Mouse (Mus musculus) heart, embryonic 11.5 days (tissue): ENCODE data around the gene Klrb1c. TPM values are rescaled to one million over a fixed set of nuclear protein-coding genes. Genes with fewer than 3 reads are reported as not detected.
"Not testable (repeated sequence)": the region's sequence is repeated elsewhere in the genome, so short reads cannot be mapped to it uniquely, and the experiment has no call there.

Source experiments
- ATAC-seq: fragments of 200-750 bp; cut with Nextera tagmentation; replicated peaks from 2 replicates; pipeline ENCODE4 v1.8.0; 2017; ENCODE audit warnings: moderate library complexity; ENCODE audit not compliant: insufficient number of reproducible peaks, low FRiP score, low TSS enrichment
- H3K27ac ChIP-seq: fragments of 300-500 bp; sonication (generic); 2 replicates; pipeline ENCODE4 v1.5.1; 2014; ENCODE audit warnings: mild to moderate bottlenecking, low read depth, low read length
- H3K27me3 ChIP-seq: fragments of 300-500 bp; sonication (generic); 2 replicates; pipeline ENCODE4 v1.6.1; 2014; ENCODE audit warnings: mild to moderate bottlenecking, low read length, mixed read lengths; ENCODE audit not compliant: control insufficient read depth, insufficient read depth
- H3K36me3 ChIP-seq: fragments of 300-500 bp; sonication (generic); 2 replicates; pipeline ENCODE4 v1.6.1; 2014; ENCODE audit warnings: mild to moderate bottlenecking, low read length, moderate library complexity, mixed read lengths; ENCODE audit not compliant: control insufficient read depth, insufficient read depth
- H3K4me1 ChIP-seq: fragments of 300-500 bp; sonication (generic); 2 replicates; pipeline ENCODE4 v1.6.1; 2014; ENCODE audit warnings: low read length; ENCODE audit not compliant: control insufficient read depth, insufficient read depth
- H3K4me2 ChIP-seq: fragments of 300-500 bp; sonication (generic); 2 replicates; pipeline ENCODE4 v1.6.1; 2014; ENCODE audit warnings: mild to moderate bottlenecking, moderate library complexity
- H3K4me3 ChIP-seq: fragments of 300-500 bp; sonication (generic); 2 replicates; pipeline ENCODE4 v1.5.1; 2014; ENCODE audit warnings: low read depth, low read length
- H3K9ac ChIP-seq: fragments of 300-500 bp; sonication (generic); 2 replicates; pipeline ENCODE4 v1.6.1; 2014; ENCODE audit warnings: mild to moderate bottlenecking, low read depth, low read length, moderate library complexity
- H3K9me3 ChIP-seq: fragments of 300-500 bp; sonication (generic); replicated peaks from 2 replicates; pipeline ENCODE4 v1.6.1; 2016; ENCODE audit warnings: low read length; ENCODE audit not compliant: control insufficient read depth
- WGBS: fragments of 180-500 bp; shearing (Covaris S2); extraction: QIAGEN DNeasy Blood & Tissue Kit; methylation state at CpG from one replicate; pipeline ENCODE4 v1.1.7; 2014; ENCODE audit not compliant: insufficient replicate concordance; 5-methylcytosine and 5-hydroxymethylcytosine counted together
- polyA plus RNA-seq: library from polyadenylated mRNA; unstranded; fragments of >200 nt; fragmentation: Nextera tagmentation; extraction: Ambion mirVana; gene quantifications from 2 replicates; pipeline ENCODE4 v1.2.1, GENCODE M21; 2014

Gene Klrb1c
- polyA plus RNA-seq, 1 experiment from 2014 or later, result not detected

- H3K27me3 ChIP-seq, ATAC-seq, H3K4me1 ChIP-seq, H3K4me3 ChIP-seq, H3K9me3 ChIP-seq, H3K4me2 ChIP-seq, H3K36me3 ChIP-seq, H3K9ac ChIP-seq, H3K27ac ChIP-seq: not testable (repeated sequence)
- 84% methylated on average over 4 of the region's 4 CpGs for WGBS
These were observed 1.5 kb upstream of the Klrb1c start for GRCm38 (mm10) chr6:128790491-128790994.

- H3K4me2 ChIP-seq, result no peak overlapping the region
- no peak overlapping the region for H3K4me3 ChIP-seq
- H3K27ac ChIP-seq, result no peak overlapping the region
- no peak for ATAC-seq
- H3K36me3 ChIP-seq, result no peaks in the 10 kb centered on the region
- H3K9me3 ChIP-seq, result no peaks in the 10 kb centered on the region
- H3K4me1 ChIP-seq, result no peaks in the 10 kb centered on the region
- no peaks in the 10 kb centered on the region for H3K27me3 ChIP-seq
- 80% methylated on average over 1 of the region's 1 CpGs for WGBS
- no peak overlapping the region for H3K9ac ChIP-seq
These were observed 498 bp downstream of the Klrb1c start for GRCm38 (mm10) chr6:128788517-128788916.

- not testable (repeated sequence) for H3K9ac ChIP-seq, H3K9me3 ChIP-seq, H3K27ac ChIP-seq, ATAC-seq, H3K4me1 ChIP-seq, H3K4me3 ChIP-seq, H3K36me3 ChIP-seq, H3K4me2 ChIP-seq, H3K27me3 ChIP-seq
- WGBS, result 71% methylated on average over 1 of the region's 1 CpGs
These were observed 2.6 kb downstream of the Klrb1c start for GRCm38 (mm10) chr6:128786396-128786795.

- Histone ChIP-seq H3K27ac (no peak overlapping the region), H3K4me1 (no peaks in the 10 kb centered on the region), H3K27me3 (no peaks in the 10 kb centered on the region), H3K36me3 (no peaks in the 10 kb centered on the region), H3K4me2 (no peak overlapping the region), H3K4me3 (no peak overlapping the region), H3K9ac (0 out of 2 replicates have a peak overlapping the region, but pooled peaks have one; percentile 22), H3K9me3 (0 out of 2 replicates have a peak, but pooled peaks cover 2% of the 10 kb centered on the region)
- 80% methylated on average over 10 of the region's 10 CpGs for WGBS
- no peak for ATAC-seq
These were observed 19.3 kb downstream of the Klrb1c start for GRCm38 (mm10) chr6:128769481-128770253.

GRCm38 (mm10) chr6:128768047-128768446 lies 21.0 kb downstream of the Klrb1c start:
- Histone ChIP-seq H3K9me3 (no peaks in the 10 kb centered on the region), H3K4me3 (no peak overlapping the region), H3K4me1 (no peaks in the 10 kb centered on the region), H3K27me3 (no peaks in the 10 kb centered on the region), H3K4me2 (no peak overlapping the region), H3K36me3 (no peaks in the 10 kb centered on the region), H3K27ac (no peak overlapping the region), H3K9ac (no peak overlapping the region)
- no peak for ATAC-seq
- WGBS, result 77% methylated on average over 4 of the region's 4 CpGs

GRCm38 (mm10) chr6:128766486-128767254 lies 22.3 kb downstream of the Klrb1c start:
- not testable (repeated sequence) for ATAC-seq, H3K9ac ChIP-seq, H3K27me3 ChIP-seq, H3K27ac ChIP-seq, H3K9me3 ChIP-seq, H3K4me1 ChIP-seq, H3K4me3 ChIP-seq, H3K36me3 ChIP-seq, H3K4me2 ChIP-seq
- 55% methylated on average over 6 of the region's 6 CpGs for WGBS

- Histone ChIP-seq H3K9ac (no peak overlapping the region), H3K4me3 (no peak overlapping the region), H3K27ac (no peak overlapping the region), H3K4me2 (no peak overlapping the region), H3K9me3 (no peaks in the 10 kb centered on the region), H3K27me3 (no peaks in the 10 kb centered on the region), H3K4me1 (no peaks in the 10 kb centered on the region), H3K36me3 (no peaks in the 10 kb centered on the region)
- no peak for ATAC-seq
- WGBS, result 74% methylated on average over 1 of the region's 1 CpGs
These were observed 23.8 kb downstream of the Klrb1c start for GRCm38 (mm10) chr6:128765211-128765610.

- no peaks in the 10 kb centered on the region for H3K36me3 ChIP-seq
- H3K27me3 ChIP-seq, result no peaks in the 10 kb centered on the region
- H3K27ac ChIP-seq, result no peak overlapping the region
- H3K4me3 ChIP-seq, result peak overlapping the region; percentile 36
- no peaks in the 10 kb centered on the region for H3K4me1 ChIP-seq
- 30% methylated on average over 5 of the region's 5 CpGs for WGBS
- no peak overlapping the region for H3K9ac ChIP-seq
- peak overlapping the region; percentile 53 for H3K4me2 ChIP-seq
- H3K9me3 ChIP-seq, result no peaks in the 10 kb centered on the region
- no peak for ATAC-seq
These were observed 24.4 kb downstream of the Klrb1c start for GRCm38 (mm10) chr6:128764598-128764997.
